ENCODE assay signal across 8 mouse cellular contexts in the genomic region with DNA sequence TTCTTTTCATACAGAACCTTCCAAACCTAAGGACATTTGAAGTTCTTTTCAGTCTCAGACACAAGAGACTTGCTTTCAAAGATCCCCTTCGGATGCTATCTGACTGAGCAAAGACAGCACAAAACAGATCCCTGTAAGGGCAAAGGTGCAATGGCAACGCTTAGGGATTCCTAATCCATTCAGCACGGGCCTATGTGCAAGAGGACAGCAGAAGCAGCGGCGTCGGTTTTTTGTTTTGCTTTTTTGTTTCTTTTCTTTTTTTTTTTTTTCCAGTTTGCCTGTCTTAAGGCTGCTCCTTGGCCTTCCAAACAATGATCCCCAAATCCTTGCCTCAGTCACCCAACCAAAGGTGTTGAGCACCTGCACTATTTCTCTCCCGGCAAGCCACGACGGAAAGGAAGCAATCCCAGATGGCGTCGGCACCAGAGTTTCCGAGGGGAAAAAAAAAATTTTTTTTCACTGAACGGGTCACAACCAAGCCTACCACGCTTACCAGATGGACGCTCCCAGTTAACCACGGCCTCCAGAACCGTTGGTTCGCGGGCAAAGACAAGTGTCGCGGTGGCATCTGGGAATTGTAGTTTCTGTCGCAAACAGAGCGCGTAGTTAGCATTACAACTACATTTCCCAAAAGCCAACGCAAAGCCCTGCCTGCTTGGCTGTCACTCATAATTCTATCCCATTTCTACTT. TPM values are rescaled to one million over a fixed set of nuclear protein-coding genes. Genes with fewer than 3 reads are reported as not detected.
DNase-seq lines count a peak whose midpoint lies in the region; ATAC-seq and TF ChIP-seq lines count a peak whose summit lies in the region.

No protein-coding gene starts in this region.

- peak overlapping the region; percentile 90 for H3K9ac ChIP-seq in forebrain, embryonic 15.5 days (replicated peaks)
- H3K9ac ChIP-seq in hindbrain, embryonic 12.5 days: peak overlapping the region; percentile 74
- H3K9ac ChIP-seq in limb, embryonic 12.5 days (replicated peaks): peak overlapping the region; percentile 75
- H3K9ac ChIP-seq in midbrain, embryonic 12.5 days (replicated peaks): peak overlapping the region; percentile 73
- peak overlapping the region; percentile 78 for H3K9ac ChIP-seq in stomach, postnatal 0 days (ENCODE audit: low read length)

- peak overlapping the region; percentile 79 for H3K4me2 ChIP-seq in forebrain, embryonic 15.5 days (replicated peaks)
- H3K4me2 ChIP-seq in hindbrain, embryonic 12.5 days (replicated peaks): peak overlapping the region; percentile 66
- H3K4me2 ChIP-seq in limb, embryonic 12.5 days: peak overlapping the region; percentile 79
- H3K4me2 ChIP-seq in midbrain, embryonic 12.5 days (replicated peaks): peak overlapping the region; percentile 81
- H3K4me2 ChIP-seq in stomach, postnatal 0 days (replicated peaks; ENCODE audit: low read depth): peak overlapping the region; percentile 81

- H3K9me3 ChIP-seq in forebrain, embryonic 15.5 days: no peaks in the 10 kb centered on the region
- H3K9me3 ChIP-seq in hindbrain, embryonic 12.5 days (replicated peaks): no peaks in the 10 kb centered on the region
- 0 out of 2 replicates have a peak, but pooled peaks cover 9% of the 10 kb centered on the region for H3K9me3 ChIP-seq in limb, embryonic 12.5 days
- no peaks in the 10 kb centered on the region for H3K9me3 ChIP-seq in midbrain, embryonic 12.5 days
- H3K9me3 ChIP-seq in stomach, postnatal 0 days (ENCODE audit: control insufficient read depth, low read length): no peaks in the 10 kb centered on the region

- H3K4me3 ChIP-seq in forebrain, embryonic 15.5 days: peak overlapping the region; percentile 94
- peak overlapping the region; percentile 61 for H3K4me3 ChIP-seq in hindbrain, embryonic 12.5 days
- H3K4me3 ChIP-seq in limb, embryonic 12.5 days (replicated peaks): peak overlapping the region; percentile 65
- H3K4me3 ChIP-seq in midbrain, embryonic 12.5 days: peak overlapping the region; percentile 79
- H3K4me3 ChIP-seq in stomach, postnatal 0 days (ENCODE audit: low read depth, low read length): peak overlapping the region; percentile 72

- ATAC-seq in forebrain, embryonic 15.5 days (replicated peaks): peak; percentile 86
- ATAC-seq in hindbrain, embryonic 12.5 days (ENCODE audit: low FRiP score): peak; percentile 86
- ATAC-seq in limb, embryonic 12.5 days (ENCODE audit: insufficient number of reproducible peaks, insufficient read depth, low FRiP score, low TSS enrichment, low read depth): peak; percentile 64
- peak; percentile 82 for ATAC-seq in midbrain, embryonic 12.5 days (ENCODE audit: low FRiP score, low read depth)
- ATAC-seq in stomach, postnatal 0 days (ENCODE audit: low FRiP score, low TSS enrichment): peak; percentile 79

- no peaks in the 10 kb centered on the region for H3K27me3 ChIP-seq in forebrain, embryonic 15.5 days
- no peaks in the 10 kb centered on the region for H3K27me3 ChIP-seq in hindbrain, embryonic 12.5 days
- H3K27me3 ChIP-seq in limb, embryonic 12.5 days: no peaks in the 10 kb centered on the region
- no peaks in the 10 kb centered on the region for H3K27me3 ChIP-seq in midbrain, embryonic 12.5 days
- no peaks in the 10 kb centered on the region for H3K27me3 ChIP-seq in stomach, postnatal 0 days (ENCODE audit: control insufficient read depth, insufficient read depth, low read length)

- peaks cover 34% of the 10 kb centered on the region for H3K4me1 ChIP-seq in forebrain, embryonic 15.5 days
- peaks cover 23% of the 10 kb centered on the region for H3K4me1 ChIP-seq in hindbrain, embryonic 12.5 days
- peaks cover 25% of the 10 kb centered on the region for H3K4me1 ChIP-seq in limb, embryonic 12.5 days (replicated peaks)
- H3K4me1 ChIP-seq in midbrain, embryonic 12.5 days: peaks cover 31% of the 10 kb centered on the region
- 0 out of 2 replicates have a peak, but pooled peaks cover 3% of the 10 kb centered on the region for H3K4me1 ChIP-seq in stomach, postnatal 0 days (replicated peaks; ENCODE audit: control insufficient read depth, insufficient read depth)

- peak overlapping the region; percentile 97 for H3K27ac ChIP-seq in forebrain, embryonic 15.5 days (replicated peaks)
- peak overlapping the region; percentile 94 for H3K27ac ChIP-seq in hindbrain, embryonic 12.5 days
- peak overlapping the region; percentile 96 for H3K27ac ChIP-seq in limb, embryonic 12.5 days
- peak overlapping the region; percentile 96 for H3K27ac ChIP-seq in midbrain, embryonic 12.5 days (replicated peaks)
- peak overlapping the region; percentile 98 for H3K27ac ChIP-seq in stomach, postnatal 0 days (replicated peaks)

- 2% methylated on average over 25 of the region's 25 CpGs for WGBS in forebrain, embryonic 15.5 days
- 3% methylated on average over 25 of the region's 25 CpGs for WGBS in hindbrain, embryonic 12.5 days
- 3% methylated on average over 25 of the region's 25 CpGs for WGBS in limb, embryonic 12.5 days
- WGBS in midbrain, embryonic 12.5 days: 2% methylated on average over 25 of the region's 25 CpGs
- 2% methylated on average over 25 of the region's 25 CpGs for WGBS in stomach, postnatal 0 days

- TF ChIP-seq CTCF in stomach, postnatal 0 days (IDR thresholded peaks at IDR 0.05; ENCODE audit: low read depth): no peak

- peak; percentile 86 to 90 for DNase-seq in left cerebral cortex, adult 18-20 months (ENCODE audit: low spot score in 2 of 2)
- DNase-seq in left cerebral cortex, adult 9 months (ENCODE audit: low spot score in 2 of 2): no peak
- peak; percentile 86 for DNase-seq in c-Kit-positive CD71-positive TER-119-negative erythroid progenitor cells, embryonic 14.5 days (ENCODE audit: low read depth)
- peak; percentile 80 for DNase-seq in stomach, postnatal 0 days (ENCODE audit: low spot score)

- TF ChIP-seq EP300 in stomach, postnatal 0 days (optimal IDR thresholded peaks at IDR 0.05): no peak

- H3K36me3 ChIP-seq in forebrain, embryonic 15.5 days: no peaks in the 10 kb centered on the region
- no peaks in the 10 kb centered on the region for H3K36me3 ChIP-seq in hindbrain, embryonic 12.5 days
- no peaks in the 10 kb centered on the region for H3K36me3 ChIP-seq in limb, embryonic 12.5 days
- no peaks in the 10 kb centered on the region for H3K36me3 ChIP-seq in midbrain, embryonic 12.5 days
- H3K36me3 ChIP-seq in stomach, postnatal 0 days (ENCODE audit: control insufficient read depth, insufficient read depth, low read length): no peaks in the 10 kb centered on the region; the same call in 1 of the 2 replicates

RNA-seq across cellular contexts. Expression of gene Cep57l1, which starts 0.4 kb away (rescaled TPM):
- total RNA-seq in left cerebral cortex, adult 18-20 months (2021): 1 to 10 TPM; 5.4 to 7.3 TPM
- 19.9 and 21.5 TPM in 2 replicates for polyA plus RNA-seq in forebrain, embryonic 15.5 days (2015; fragmentation: Nextera tagmentation; extraction: Ambion mirVana)
- polyA plus RNA-seq in hindbrain, embryonic 12.5 days (2016; fragmentation: Nextera tagmentation; extraction: Ambion mirVana): 19.7 and 21.9 TPM in 2 replicates
- polyA plus RNA-seq in limb, embryonic 12.5 days (2016; fragmentation: Nextera tagmentation; extraction: Ambion mirVana): 22.3 and 24.8 TPM in 2 replicates
- 21.1 and 22.8 TPM in 2 replicates for polyA plus RNA-seq in midbrain, embryonic 12.5 days (2016; fragmentation: Nextera tagmentation; extraction: Ambion mirVana)
- polyA plus RNA-seq in stomach, postnatal 0 days (2015; fragmentation: Nextera tagmentation; extraction: Ambion mirVana): 5.3 and 6.0 TPM in 2 replicates

RNA-seq across cellular contexts. Expression of gene Sesn1, which starts 0.5 kb away (rescaled TPM):
- 10 to 100 TPM; 49.4 to 52.7 TPM for total RNA-seq in left cerebral cortex, adult 18-20 months (2021)
- polyA plus RNA-seq in forebrain, embryonic 15.5 days (2015; fragmentation: Nextera tagmentation; extraction: Ambion mirVana): 55.7 and 56.4 TPM in 2 replicates
- 33.0 and 35.1 TPM in 2 replicates for polyA plus RNA-seq in hindbrain, embryonic 12.5 days (2016; fragmentation: Nextera tagmentation; extraction: Ambion mirVana)
- polyA plus RNA-seq in limb, embryonic 12.5 days (2016; fragmentation: Nextera tagmentation; extraction: Ambion mirVana): 38.6 and 41.0 TPM in 2 replicates
- 25.5 and 27.3 TPM in 2 replicates for polyA plus RNA-seq in midbrain, embryonic 12.5 days (2016; fragmentation: Nextera tagmentation; extraction: Ambion mirVana)
- polyA plus RNA-seq in stomach, postnatal 0 days (2015; fragmentation: Nextera tagmentation; extraction: Ambion mirVana): 18.2 and 20.1 TPM in 2 replicates

Comparison
In these comparisons a context has a peak if more than half of its experiments do, and no peak if none do; other contexts are left out.
1. DNase-seq: peak in left cerebral cortex, adult 18-20 months (2 of 2), c-Kit-positive CD71-positive TER-119-negative erythroid progenitor cells, embryonic 14.5 days (single experiment) and stomach, postnatal 0 days (single experiment); none in left cerebral cortex, adult 9 months (0 of 2).
2. Peak in every context shown above with its lines, with median percentiles within 50 percentile points of each other: ATAC-seq, H3K27ac ChIP-seq, H3K4me2 ChIP-seq, H3K4me3 ChIP-seq and H3K9ac ChIP-seq.